Mouse (Mus musculus) C2C12 (cell line): ENCODE data around the gene Kif1a.

Experiments used
- CEBPB ChIP-seq: IDR thresholded peaks from one replicate; pipeline ENCODE4 v1.6.1; 2011; ENCODE audit warnings: low read depth, mild to moderate bottlenecking, control low read depth, moderate library complexity
- CTCF ChIP-seq: IDR thresholded peaks from one replicate; pipeline ENCODE4 v1.5.1; 2011; ENCODE audit not compliant: control insufficient read depth, insufficient read depth, insufficient read length
- MYOG ChIP-seq: IDR thresholded peaks from one replicate; pipeline ENCODE4 v1.6.1; 2011; ENCODE audit not compliant: control insufficient read depth, insufficient read length; ENCODE audit errors: extremely low read depth
- USF1 ChIP-seq: IDR thresholded peaks from one replicate; pipeline ENCODE4 v1.6.1; 2011; ENCODE audit warnings: low read depth, mild to moderate bottlenecking, control low read depth, moderate library complexity

DNA sequence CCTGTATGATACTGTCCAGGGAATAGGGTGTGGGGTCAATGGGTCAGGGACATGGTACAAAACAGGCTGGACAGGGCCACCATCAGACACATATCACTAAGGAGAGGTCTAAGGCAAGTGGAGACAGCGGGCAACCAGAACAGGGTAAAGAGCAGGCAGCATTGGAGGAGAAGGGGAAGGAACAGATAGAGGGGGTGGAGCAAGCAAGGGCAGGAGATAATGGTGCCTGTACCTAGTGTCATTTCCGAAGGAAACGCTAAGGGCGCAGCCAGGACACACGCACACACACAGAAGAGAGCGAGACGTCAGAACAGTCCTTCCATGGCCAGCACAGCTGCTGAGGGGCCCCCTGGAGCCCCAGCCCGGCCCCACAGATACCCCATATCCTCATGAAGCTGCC lies 75.2 kb downstream of the Kif1a start:
- TF ChIP-seq CTCF (no peak), CEBPB (no peak), USF1 (no peak), MYOG (no peak)
